Mouse (Mus musculus) bone marrow macrophage, adult 2 months (primary cell): ENCODE data around the gene Runx3. TPM values are rescaled to one million over a fixed set of nuclear protein-coding genes. Genes with fewer than 3 reads are reported as not detected.

Source experiments
- H3K27ac ChIP-seq: 2 replicates; pipeline ENCODE4 v1.5.1; 2012; ENCODE audit warnings: low read depth, low read length; ENCODE audit not compliant: insufficient read depth
- H3K4me1 ChIP-seq: 2 replicates; pipeline ENCODE4 v1.6.1; 2012; ENCODE audit warnings: low read length; ENCODE audit not compliant: control insufficient read depth, insufficient read depth
- H3K4me3 ChIP-seq: 2 replicates; pipeline ENCODE4 v1.5.1; 2012; ENCODE audit warnings: mild to moderate bottlenecking, low read length, moderate library complexity; ENCODE audit not compliant: insufficient read depth
- CTCF ChIP-seq: IDR thresholded peaks from 2 replicates; pipeline ENCODE4 v1.5.1; 2012; ENCODE audit warnings: low read depth, mild to moderate bottlenecking, low read length, moderate library complexity
- POLR2A ChIP-seq: IDR thresholded peaks from 2 replicates; pipeline ENCODE4 v1.6.1; 2012; ENCODE audit warnings: mild to moderate bottlenecking, low read depth, low read length, borderline replicate concordance
- polyA plus RNA-seq: library from polyadenylated mRNA; stranded (reverse); fragments of >200 nt; gene quantifications from 2 replicates; pipeline ENCODE4 v1.2.4, GENCODE M21; 2012; ENCODE audit not compliant: missing spikeins, insufficient read depth, insufficient read length

Runx3 gene
- 1.6 and 1.9 TPM in 2 replicates for polyA plus RNA-seq

- TF ChIP-seq CTCF (no peak), POLR2A (no peak)
- no peak within 1 kb of the TSS for H3K4me3 ChIP-seq
- H3K4me1 ChIP-seq: no peaks in the 10 kb centered on the region
- no peak within 1 kb of the TSS for H3K27ac ChIP-seq
These were observed at the start of gene Runx3 for GRCm38 (mm10) chr4:135120342-135121100. Gene Runx3 (plus strand): TSS chr4:135120652.

- TF ChIP-seq CTCF (no peak), POLR2A (no peak)
These were observed 47.8 kb upstream of the Runx3 start for GRCm38 (mm10) chr4:135072671-135073070.

GRCm38 (mm10) chr4:135073523-135073922, 46.9 kb upstream of the Runx3 start:
- H3K4me1 ChIP-seq: peaks cover 8% of the 10 kb centered on the region
- H3K4me3 ChIP-seq: no peak overlapping the region
- no peak overlapping the region for H3K27ac ChIP-seq
- TF ChIP-seq CTCF (no peak), POLR2A (no peak)

More at GRCm38 (mm10) chr4:135072671-135073070, 47.8 kb upstream of the Runx3 start:
- no peak overlapping the region for H3K4me3 ChIP-seq
- H3K4me1 ChIP-seq: peaks cover 8% of the 10 kb centered on the region
- no peak overlapping the region for H3K27ac ChIP-seq

- peaks cover 7% of the 10 kb centered on the region for H3K4me1 ChIP-seq
These were observed 45.8 kb upstream of the Runx3 start for GRCm38 (mm10) chr4:135074646-135075045.

GRCm38 (mm10) chr4:135075360-135075759, 45.1 kb upstream of the Runx3 start:
- no peak overlapping the region for H3K27ac ChIP-seq

More at GRCm38 (mm10) chr4:135074646-135075045, 45.8 kb upstream of the Runx3 start:
- no peak for TF ChIP-seq CTCF
- no peak for TF ChIP-seq POLR2A
- Histone ChIP-seq H3K27ac (no peak overlapping the region), H3K4me3 (no peak overlapping the region)

GRCm38 (mm10) chr4:135076611-135077010, 43.8 kb upstream of the Runx3 start:
- Histone ChIP-seq H3K27ac (no peak overlapping the region), H3K4me1 (peaks cover 8% of the 10 kb centered on the region), H3K4me3 (no peak overlapping the region)
- TF ChIP-seq POLR2A (no peak), CTCF (no peak)

More at GRCm38 (mm10) chr4:135075360-135075759, 45.1 kb upstream of the Runx3 start:
- Histone ChIP-seq H3K4me3 (no peak overlapping the region), H3K4me1 (peaks cover 8% of the 10 kb centered on the region)
- TF ChIP-seq CTCF (no peak), POLR2A (no peak)

GRCm38 (mm10) chr4:135077196-135077595, 43.3 kb upstream of the Runx3 start:
- H3K27ac ChIP-seq: no peak overlapping the region
- TF ChIP-seq POLR2A (no peak), CTCF (no peak)
- H3K4me1 ChIP-seq: peaks cover 8% of the 10 kb centered on the region
- no peak overlapping the region for H3K4me3 ChIP-seq

GRCm38 (mm10) chr4:135079859-135080640, 40.4 kb upstream of the Runx3 start:
- Histone ChIP-seq H3K4me3 (no peak overlapping the region), H3K27ac (no peak overlapping the region), H3K4me1 (peaks cover 8% of the 10 kb centered on the region)
- TF ChIP-seq POLR2A: no peak
- no peak for TF ChIP-seq CTCF

GRCm38 (mm10) chr4:135080641-135080920, 39.9 kb upstream of the Runx3 start:
- TF ChIP-seq POLR2A (no peak), CTCF (no peak)
- no peak overlapping the region for H3K4me3 ChIP-seq
- no peak overlapping the region for H3K27ac ChIP-seq

GRCm38 (mm10) chr4:135083089-135083488, 37.4 kb upstream of the Runx3 start:
- no peak for TF ChIP-seq POLR2A
- no peak for TF ChIP-seq CTCF
- Histone ChIP-seq H3K27ac (no peak overlapping the region), H3K4me3 (no peak overlapping the region), H3K4me1 (peaks cover 8% of the 10 kb centered on the region)

More at GRCm38 (mm10) chr4:135080641-135080920, 39.9 kb upstream of the Runx3 start:
- peaks cover 8% of the 10 kb centered on the region for H3K4me1 ChIP-seq
